Mouse (Mus musculus) 3T3-L1 (cell line): ENCODE data around the gene Mybbp1a.
"Not testable (repeated sequence)": the region's sequence is repeated elsewhere in the genome, so short reads cannot be mapped to it uniquely, and the experiment has no call there.

ENCODE experiments used
- DNase-seq: peaks from one replicate; pipeline ENCODE4 v3.0.0-alpha.2; 2015; ENCODE audit warnings: low read depth, low spot score

The Mybbp1a gene

DNA sequence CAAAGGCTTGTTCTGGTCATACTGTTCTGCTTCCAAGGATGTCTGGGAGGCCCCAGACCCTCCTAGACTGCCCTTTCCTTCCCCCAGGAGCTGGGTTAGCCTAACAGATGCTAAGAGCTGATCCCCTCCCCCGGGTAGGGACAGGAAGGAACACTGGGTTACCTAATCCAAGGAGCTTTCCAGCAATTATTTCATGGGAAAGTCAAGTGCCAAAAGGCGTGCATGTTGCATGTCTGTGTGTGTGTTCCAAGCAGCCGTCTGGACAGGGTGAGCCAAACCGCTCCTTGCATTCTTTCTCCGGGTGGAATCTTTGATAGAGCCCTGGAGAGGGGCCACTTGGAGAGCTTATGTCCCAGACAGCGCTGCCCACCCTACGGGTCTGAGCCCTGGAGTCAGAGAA, 28.1 kb upstream of the Mybbp1a start:
- no peak for DNase-seq

DNA sequence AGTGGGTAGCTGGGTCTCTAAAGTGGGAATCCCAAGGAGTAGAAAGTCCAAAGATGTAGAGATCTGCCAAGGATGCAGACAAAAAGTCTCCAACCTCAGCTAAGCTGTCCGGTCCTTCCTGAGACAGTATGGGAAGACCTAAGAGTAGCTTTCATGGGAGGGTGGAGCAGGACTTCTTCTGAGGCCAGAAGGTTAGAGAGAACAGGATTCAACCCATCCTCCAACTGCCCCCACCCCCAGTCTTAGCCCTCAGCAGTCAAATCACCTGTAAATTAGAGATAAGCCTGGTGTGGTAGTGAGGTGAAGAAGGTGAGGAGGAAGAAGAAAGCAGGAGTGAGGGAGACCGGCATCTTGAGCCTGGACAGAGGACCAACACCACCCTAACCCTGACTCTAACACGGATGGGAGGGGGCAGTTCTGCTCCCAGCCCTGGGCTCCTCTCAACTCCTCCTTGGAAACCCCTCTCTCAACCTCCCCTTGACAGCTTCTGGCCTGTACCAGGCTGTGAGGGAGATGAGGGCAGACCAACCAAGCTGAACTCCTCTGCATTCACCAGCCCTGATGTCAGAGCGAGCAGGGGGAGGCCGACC, 27.5 kb upstream of the Mybbp1a start:
- no peak for DNase-seq

DNA sequence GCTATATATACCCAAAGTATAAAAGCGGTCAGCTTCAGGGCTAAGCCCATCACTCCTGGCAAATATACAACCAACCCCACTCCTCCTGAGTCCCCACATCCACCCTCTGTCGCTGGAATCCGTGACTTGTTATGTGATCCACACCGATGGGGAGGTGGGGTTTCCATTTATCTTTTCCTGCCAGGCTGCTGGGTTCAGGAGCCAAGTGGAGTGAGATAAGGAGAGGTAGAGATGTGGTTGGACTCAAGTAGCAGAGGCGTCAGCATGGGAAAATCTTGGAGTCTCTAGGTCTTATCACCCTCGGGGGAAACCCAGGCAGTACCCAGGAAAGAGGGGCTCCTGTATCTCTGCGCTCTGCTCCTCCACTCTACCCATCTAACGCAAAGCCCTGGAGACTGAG, 26.0 kb upstream of the Mybbp1a start:
- no peak for DNase-seq

DNA sequence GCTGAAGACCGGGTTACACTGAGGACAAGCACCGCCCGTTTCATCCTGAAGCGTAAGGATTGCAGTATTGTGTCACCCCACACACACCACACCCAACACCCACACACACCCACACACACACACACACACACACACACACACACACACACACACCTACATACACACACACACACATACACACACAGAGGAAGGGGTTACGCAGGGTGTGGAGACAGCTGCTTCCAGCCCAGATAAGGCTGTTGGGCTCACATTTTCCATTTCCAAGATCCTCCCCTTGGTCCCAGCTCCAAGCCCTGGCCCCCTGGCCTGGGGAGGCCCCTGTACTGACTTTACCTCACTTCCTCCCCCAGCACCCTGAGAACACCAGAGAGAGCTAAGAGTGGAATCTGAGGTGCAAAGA, 24.5 kb upstream of the Mybbp1a start:
- no peak for DNase-seq

DNA sequence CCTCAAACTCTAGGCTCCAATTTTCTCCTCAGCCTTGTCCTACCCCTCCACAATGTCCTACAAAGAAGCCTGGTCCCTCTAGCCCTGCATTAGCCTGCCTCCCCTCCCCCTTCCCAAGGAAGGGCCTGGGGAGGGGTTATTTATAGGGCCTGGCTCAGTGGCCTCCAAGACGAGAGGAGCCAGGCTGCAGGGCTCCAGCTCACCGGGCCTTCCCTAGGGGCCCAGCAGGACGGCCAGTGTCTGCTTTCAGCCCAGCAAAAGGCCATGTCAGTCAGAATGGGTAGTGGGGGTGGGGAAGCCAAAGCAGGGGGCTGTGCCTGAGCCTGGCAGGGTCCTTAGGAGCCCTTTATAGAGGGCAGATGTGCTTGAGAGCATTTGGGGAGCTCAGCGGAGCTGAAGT, 23.8 kb upstream of the Mybbp1a start:
- no peak for DNase-seq

DNA sequence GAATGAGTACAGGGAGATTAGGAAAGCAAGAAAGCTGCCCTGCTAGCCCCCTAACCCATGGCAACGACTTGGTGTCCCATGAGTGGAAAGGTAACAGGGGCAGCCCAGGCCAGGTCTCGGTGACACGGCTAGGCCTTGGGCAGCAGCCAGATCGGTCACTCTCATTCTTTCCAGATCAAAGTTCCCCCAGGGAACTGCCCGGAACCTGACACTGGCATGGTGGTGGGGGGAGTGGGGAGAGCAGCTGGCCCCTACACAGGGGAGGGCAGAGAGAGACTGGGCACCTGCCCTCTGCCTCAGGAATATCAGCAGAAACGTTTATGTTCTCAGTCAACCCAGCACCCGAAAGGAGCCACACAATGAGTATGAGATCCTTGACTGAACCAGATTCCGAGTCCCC, 22.9 kb upstream of the Mybbp1a start:
- DNase-seq = no peak

DNA sequence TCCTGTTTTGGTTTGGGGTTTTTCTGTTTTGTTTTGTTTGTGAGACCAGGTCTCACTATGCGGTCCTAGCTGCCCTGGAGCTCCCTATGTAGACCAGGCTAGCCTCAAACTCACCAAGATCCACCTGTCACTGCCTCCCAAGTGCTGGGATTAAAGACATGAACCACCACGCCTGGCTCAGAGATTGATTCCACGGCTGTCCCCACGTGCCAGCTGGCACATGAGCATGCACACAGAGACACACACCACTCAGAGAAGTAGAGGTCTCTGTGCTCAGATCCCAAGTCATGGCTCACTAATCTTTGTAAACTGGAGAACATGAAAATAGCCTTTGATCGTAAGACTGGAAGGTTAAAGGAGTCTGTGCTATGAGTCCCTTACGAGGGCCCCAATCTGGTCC, 22.1 kb upstream of the Mybbp1a start:
- DNase-seq = no peak

DNA sequence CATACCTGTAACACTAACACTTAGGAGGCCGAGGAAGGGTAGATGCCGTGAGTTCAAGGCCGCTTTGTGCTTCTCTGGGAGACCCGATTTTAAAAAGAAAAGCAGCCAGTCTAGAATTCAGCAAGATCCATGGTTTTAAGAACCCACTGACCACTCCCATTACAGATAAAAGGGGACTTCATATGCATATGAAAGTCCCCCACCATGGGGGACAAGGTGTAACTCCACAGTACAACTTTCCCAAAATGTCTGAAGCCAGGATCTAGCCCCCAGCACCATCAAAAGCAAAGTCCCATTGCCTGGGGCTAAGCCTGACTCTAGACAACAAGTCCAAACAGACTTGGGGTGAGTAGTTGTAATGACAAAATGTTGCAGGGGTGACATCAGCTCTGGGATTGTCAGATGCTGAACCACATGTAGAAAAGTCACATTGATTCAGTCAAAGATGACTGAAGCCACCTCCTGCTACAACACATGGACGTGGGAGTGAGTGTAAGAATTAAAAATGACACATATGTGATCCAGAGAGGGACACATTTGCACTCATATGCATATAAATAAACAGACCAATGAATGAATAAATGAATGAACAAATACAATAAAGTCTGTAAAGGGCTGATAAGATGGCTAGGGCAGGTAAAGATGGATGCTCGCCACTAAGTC, 20.6 kb upstream of the Mybbp1a start:
- DNase-seq = no peak

DNA sequence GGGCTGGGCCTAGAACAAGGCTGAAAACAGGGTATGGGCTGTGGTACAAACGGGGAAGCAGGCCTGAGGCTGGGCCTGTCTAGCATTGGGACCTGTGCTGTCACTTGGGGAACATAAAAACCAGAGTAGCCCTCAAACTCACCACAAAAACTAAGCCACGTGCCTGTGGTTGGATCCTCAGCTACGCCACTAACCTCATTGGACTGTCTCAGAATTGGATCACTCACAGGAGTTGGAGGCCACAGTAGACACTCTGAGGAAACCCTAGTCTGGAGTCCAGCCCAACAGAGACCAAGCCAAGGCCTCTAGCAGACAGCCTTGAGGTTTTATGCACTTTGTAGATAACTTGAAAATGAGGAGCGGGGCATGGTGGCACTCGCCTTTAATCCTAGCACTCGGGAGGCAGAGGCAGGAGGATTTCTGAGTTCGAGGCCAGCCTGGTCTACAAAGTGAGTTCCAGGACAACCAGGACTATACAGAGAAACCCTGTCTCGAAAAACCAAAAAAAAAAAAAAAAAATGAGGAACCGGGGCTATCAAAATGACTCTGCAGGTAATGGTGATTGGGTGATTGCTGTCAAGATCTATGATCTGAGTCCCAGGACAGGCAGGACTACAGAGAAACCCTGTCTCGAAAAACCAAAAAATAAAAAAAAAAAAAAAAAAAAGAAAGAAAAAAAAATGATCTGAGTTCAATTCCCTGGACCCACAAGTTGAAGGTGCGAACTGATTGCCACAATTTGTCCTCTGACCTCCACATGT, 19.5 kb upstream of the Mybbp1a start:
- no peak for DNase-seq

DNA sequence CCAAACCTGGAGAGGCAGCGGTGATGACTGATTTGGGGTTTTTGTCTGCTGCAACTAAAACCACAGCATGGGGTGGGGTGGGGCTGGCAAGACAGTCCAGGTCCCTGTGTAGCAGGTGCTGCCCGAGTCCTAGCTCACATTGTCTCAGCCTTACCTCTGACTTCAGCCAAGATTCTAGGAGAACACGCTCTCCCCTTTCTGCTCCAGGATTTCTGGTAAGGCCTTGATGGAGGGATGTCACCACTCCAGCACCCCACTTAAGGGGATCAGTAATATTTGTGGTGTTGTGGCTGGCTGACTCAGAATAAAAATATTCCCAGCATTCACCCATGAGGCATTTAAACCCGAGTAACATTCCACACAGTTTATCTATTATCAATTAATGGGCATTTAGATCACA, 17.5 kb upstream of the Mybbp1a start:
- DNase-seq = peak; percentile 60

DNA sequence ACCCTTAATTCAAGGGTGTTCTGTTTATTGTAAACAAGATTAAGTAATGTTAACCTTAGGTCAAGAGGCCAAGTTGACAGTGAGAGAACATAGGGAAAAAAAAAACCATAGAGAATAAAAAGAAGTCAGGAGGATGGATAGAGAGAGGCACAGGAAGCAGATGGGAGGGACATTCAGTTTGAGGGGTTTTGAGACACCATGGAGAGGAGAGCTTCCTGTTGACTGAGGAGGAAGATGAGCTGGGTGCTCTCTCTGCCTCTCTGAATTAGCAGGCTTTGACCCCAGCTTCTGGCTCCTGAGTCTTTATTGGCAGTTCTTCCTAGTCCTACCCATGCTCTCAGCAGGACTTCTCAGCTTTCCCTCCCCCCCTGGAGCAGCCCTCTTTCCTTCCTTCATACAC, 16.0 kb upstream of the Mybbp1a start:
- no peak for DNase-seq

DNA sequence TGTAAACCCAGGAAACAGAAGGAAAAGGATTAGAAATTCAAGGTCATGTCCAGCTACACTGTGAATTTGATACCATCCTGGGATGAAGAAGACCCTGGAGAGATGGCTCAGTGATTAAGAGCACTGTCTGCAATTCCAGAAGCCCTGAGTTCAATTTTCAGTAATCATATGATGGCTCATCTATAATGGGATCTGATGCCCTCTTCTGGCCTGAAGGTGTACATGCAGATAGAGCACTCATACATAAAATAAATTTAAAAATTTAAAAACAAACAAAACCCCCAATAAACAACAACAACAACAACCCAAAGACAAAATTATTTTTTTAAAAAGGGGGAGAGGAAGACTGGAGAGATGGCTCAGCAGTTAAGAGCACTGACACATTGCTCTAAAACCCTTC, 14.3 kb upstream of the Mybbp1a start:
- peak; percentile 24 for DNase-seq

DNA sequence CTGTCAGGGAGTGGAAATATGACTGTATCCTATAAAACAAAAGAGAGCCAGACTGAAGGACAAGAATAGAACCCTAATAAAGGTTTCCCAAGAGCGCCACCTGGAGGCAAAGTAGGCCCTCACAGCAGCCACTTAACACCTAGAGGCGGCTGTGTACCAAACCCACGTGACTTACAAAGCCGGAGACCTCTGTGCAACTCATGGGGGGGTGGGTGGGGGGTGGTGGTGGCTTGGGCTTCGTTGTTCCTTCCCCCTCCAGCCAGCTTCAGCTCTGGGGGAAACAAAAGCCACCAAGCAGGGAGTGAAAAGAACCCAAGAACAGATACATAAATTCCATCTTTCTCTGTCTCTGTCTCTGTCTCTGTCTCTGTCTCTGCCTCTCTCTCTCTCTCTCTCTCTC, 12.5 kb upstream of the Mybbp1a start:
- peak; percentile 72 for DNase-seq

DNA sequence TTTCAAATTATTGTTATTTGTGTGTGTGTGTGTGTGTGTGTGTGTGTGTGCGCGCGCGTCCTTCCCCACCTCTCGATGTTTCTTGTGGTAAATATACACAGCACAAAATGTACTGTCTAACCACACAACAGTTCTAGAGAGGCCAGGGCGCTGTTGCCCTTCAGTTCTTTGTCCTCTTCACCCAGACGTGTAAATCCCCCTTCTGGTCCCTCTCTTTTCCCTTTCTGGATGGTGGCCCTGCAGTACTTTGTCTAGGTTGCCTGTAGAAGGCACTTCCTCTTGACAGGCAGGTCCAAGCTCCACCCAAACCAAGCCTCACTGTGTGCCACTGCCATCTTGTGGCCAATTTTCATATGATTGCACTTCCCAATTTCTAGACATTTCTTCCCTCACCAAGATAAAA, 11.9 kb upstream of the Mybbp1a start:
- DNase-seq = peak; percentile 88

DNA sequence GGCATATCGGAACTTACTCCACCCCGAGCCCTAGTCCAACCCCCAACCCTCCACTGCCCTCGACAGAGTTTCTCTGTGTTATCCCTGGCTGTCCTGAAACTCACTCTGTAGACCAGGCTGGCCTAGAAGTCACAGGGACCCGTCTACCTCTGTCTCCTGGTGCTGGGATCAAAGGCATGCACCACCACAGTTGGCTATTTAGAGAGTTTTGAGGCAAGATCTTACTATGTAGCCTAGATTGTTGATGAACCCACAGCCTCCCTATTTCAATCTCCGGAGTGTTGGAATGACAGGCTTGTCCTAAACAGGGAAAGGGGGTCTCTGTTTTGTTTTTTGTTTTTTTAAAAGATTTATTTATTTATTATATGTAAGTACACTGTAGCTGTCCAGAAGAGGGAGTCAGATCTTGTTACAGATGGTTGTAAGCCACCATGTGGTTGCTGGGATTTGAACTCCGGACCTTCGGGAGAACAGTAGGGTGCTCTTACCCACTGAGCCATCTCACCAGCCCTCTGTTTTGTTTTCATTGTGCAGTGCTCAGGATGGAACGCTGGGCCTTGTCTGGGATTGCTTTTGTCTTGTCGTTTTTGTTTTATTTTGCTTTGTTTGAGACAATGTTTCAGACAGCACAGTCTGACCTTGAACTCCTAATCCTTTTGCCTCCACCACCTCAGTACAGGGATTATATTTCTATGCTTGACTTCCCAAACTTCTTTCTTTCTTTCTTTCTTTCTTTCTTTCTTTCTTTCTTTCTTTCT, 10.7 kb upstream of the Mybbp1a start:
- not testable (repeated sequence) for DNase-seq

DNA sequence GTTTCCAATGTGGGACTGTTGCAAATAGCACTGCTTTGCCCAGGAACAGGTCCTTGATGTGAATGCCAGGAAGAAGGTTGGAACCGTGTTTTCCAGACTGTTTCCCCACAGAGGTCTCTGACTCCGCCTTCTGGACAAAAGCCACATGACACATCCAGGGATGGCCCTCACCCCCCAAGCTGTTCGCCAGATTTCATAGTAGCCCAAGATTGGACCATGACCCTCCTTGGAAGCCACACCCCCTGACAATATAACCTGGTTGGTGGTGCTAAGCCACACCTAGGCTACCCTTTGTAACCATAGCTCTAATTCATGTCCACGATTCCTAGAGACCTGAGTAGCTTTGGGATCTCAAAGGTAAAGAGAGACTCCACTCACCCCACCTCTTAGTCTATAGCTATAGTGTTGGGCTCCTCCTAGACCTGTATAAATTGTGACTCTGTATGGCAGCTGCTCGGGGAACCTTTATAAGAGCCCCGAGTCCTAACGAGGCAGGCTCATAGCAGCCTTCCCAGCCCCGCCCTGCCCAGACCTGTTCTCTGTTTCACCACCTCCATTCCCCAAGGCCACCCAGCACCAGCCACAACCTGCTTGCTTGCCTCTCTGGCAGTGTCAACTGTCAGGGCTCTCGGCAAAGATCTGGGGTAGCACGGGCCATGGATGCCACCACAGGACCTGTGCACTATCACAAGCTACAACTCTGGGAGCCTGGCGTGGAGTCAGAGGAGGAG, 6.0 kb upstream of the Mybbp1a start, which contains the start of gene Ggt6:
Gene Ggt6, plus strand, starts transcription at position 564 of the 731 bp plus-strand sequence.
- DNase-seq = peak; percentile 21

DNA sequence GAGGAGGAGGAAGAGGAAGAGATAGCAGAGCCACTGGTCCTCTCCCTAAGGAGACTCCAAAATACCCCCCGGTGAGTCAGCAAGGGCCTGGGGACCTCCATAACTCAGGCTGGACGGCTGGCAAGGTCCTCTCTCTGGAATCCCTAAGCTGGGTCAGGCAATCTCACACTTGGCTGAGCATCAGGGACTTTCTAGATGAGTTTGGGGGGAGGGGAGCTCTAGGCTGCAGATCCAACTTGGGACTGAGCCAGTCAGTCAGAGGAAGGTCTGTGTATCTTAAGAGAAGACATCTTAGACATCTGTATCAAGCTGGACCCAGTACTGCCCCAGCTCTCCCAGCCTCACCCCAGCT, 5.5 kb upstream of the Mybbp1a start:
- DNase-seq = peak; percentile 27

DNA sequence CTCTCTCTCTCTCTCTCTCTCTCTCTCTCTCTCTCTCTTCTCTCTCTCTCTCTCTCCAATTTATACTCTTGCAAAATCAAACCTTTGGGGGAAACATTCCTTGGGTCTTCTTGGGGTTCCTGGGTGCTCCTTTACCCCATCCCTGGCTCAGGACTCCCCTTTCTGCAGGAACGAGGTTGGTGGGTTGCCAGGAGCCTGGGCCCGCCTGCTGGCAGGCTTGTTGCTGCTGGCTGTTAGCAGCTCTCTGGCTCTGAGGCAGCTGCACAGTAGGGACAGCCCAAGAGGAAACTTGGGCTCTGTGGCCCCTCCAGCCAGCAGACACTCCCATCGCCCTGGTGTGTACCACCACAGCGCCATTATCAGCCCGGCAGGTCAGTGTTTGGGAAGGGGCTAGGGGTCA, 4.9 kb upstream of the Mybbp1a start:
- DNase-seq = no peak

DNA sequence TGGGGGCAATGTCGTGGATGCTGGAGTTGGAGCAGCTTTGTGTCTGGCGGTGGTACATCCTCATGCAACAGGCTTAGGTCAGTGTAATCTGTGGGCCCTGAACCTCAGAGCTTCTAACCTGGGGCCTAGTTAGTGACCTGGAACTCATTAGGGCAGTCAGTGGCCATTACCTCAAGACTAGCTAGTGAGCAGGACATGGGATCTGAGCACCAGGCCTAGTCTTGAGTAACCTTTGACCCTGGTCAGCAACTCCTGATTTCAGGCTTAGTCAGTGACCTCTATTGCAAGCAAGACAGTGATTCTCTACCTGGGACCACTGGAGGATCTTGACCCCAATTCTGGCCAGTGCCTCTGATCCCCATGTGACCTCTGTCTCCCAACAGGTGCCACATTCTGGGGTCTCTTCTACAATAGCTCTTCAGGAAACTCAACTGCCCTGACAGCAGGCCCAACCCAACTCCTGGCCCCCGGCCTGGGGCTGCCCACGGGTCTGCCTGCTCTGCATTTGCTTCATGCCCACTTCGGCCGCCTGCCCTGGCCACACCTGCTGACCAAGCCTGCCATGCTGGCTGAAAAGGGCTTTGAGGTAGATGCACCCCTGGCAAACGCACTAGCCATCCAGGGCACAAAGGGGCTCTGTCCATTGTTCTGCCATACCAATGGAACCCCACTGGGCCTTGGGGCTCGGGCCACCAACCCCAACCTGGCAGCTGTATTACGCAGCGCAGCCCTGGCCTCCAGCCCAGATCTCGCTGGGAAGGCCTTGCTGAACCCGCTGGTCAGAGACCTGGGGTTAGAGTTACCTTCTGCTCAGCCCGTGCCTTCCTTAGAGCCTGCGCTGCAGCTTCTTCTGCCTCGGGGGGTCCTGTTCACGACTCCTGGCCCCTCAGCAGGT, 4.2 kb upstream of the Mybbp1a start:
- DNase-seq = no peak

DNA sequence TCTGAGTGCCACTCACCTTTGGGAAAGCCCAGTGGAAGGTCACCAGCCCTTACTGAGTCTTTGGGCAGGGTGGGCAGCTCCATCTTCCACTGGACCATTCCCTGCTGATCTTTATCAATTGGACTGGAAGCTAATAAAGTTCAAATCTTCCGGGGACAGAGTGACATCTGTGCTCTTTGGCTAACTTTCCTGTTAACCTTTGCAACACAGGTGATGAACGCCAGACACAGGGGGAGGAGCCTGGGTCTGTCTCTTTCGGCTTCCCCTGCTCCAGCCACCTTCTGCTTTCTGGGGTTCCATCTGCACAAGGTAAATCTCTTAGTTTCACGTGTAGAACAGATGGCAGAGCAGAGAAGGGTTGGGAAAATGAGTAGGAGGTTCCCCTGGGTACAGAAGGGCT, 2.7 kb upstream of the Mybbp1a start:
- DNase-seq = no peak

DNA sequence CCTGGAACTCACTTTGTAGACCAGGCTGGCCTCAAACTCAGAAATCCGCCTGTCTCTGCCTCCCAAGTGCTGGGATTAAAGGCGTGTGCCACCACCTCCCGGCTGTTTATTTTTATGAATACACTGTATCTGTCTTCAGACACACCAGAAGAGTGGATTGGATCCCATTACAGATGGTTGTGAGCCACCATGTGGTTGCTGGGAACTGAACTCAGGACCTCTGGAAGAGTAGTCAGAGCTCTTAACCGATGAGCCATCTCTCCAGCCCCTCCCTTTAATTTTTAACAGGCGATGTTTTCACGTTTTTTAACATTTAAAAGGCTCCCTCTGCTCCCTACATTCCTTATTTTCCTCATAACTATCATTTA, 574 bp upstream of the Mybbp1a start:
- DNase-seq = not testable (repeated sequence)
